Mouse (Mus musculus) MEL (cell line): ENCODE measurements at regions not wholly inside any gene's neighbourhood (a gene's known extent, or its start where the extent isn't known, plus 50 kb on each side); places are given as distances from the start of the nearest gene placed in this dataset.

ENCODE experiments used
- DNase-seq: peaks from one replicate; pipeline ENCODE4 v3.0.0; 2011; ENCODE audit warnings: low read depth, low spot score
- H3K27ac ChIP-seq: 2 replicates; pipeline ENCODE4 v1.5.1; 2012; ENCODE audit warnings: low read depth, mild to moderate bottlenecking, control low read depth, low read length, moderate library complexity; ENCODE audit not compliant: control insufficient read depth
- H3K27me3 ChIP-seq, 2 experiments: fragments of 150-350 bp in 1 of 2; sonication (generic) in 1 of 2; 2 replicates each; pipeline ENCODE4 v1.6.1; 2012; ENCODE audit warnings: low read length in 2 of 2, mild to moderate bottlenecking in 2 of 2, improper control_type of control experiment in 1 of 2, moderate library complexity in 1 of 2; ENCODE audit not compliant: insufficient read depth in 2 of 2, control insufficient read depth in 1 of 2
- H3K36me3 ChIP-seq, 2 experiments: 2 replicates each; pipeline ENCODE4 v1.6.1; 2012 to 2014; ENCODE audit warnings: low read length in 2 of 2, improper control_type of control experiment in 1 of 2, inconsistent platforms in 1 of 2, mild to moderate bottlenecking in 1 of 2; ENCODE audit not compliant: insufficient read depth in 2 of 2, control insufficient read depth in 1 of 2
- H3K4me1 ChIP-seq, 2 experiments: fragments of 150-350 bp in 1 of 2; sonication (generic) in 1 of 2; 2 replicates each; pipeline ENCODE4 v1.6.1; 2012; ENCODE audit warnings: low read length in 2 of 2, improper control_type of control experiment in 1 of 2, mild to moderate bottlenecking in 1 of 2; ENCODE audit not compliant: insufficient read depth in 2 of 2, control insufficient read depth in 1 of 2
- H3K4me3 ChIP-seq, 2 experiments: fragments of 150-350 bp in 1 of 2; sonication (generic) in 1 of 2; 2 replicates each; pipeline ENCODE4 v1.5.1; 2012; ENCODE audit warnings: low read depth in 2 of 2, low read length in 2 of 2, mild to moderate bottlenecking in 2 of 2, moderate library complexity in 2 of 2, control low read depth in 1 of 2, improper control_type of control experiment in 1 of 2; ENCODE audit not compliant: control insufficient read depth in 1 of 2, insufficient read depth in 1 of 2
- H3K79me2 ChIP-seq: 2 replicates; pipeline ENCODE4 v1.6.1; 2012; ENCODE audit warnings: mild to moderate bottlenecking, low read length, moderate library complexity; ENCODE audit not compliant: control insufficient read depth, poor library complexity, insufficient read depth
- H3K9ac ChIP-seq: 2 replicates; pipeline ENCODE4 v1.6.1; 2012; ENCODE audit warnings: low read depth, mild to moderate bottlenecking, control low read depth, low read length, moderate library complexity; ENCODE audit not compliant: control insufficient read depth, poor library complexity, severe bottlenecking
- H3K9me3 ChIP-seq: fragments of 150-350 bp; sonication (generic); replicated peaks from 2 replicates; pipeline ENCODE4 v1.6.1; 2012; ENCODE audit warnings: mild to moderate bottlenecking, low read length, improper control_type of control experiment, moderate library complexity; ENCODE audit not compliant: insufficient read depth
- BHLHE40 ChIP-seq: IDR thresholded peaks from 2 replicates; pipeline ENCODE4 v1.6.1; 2012; ENCODE audit warnings: low read depth, mild to moderate bottlenecking, inconsistent platforms, low read length, improper control_type of control experiment, borderline replicate concordance
- CHD1 ChIP-seq: IDR thresholded peaks from 2 replicates; pipeline ENCODE4 v1.6.1; 2012; ENCODE audit warnings: low read depth, mild to moderate bottlenecking, inconsistent platforms, low read length, improper control_type of control experiment
- CHD2 ChIP-seq: IDR thresholded peaks from 2 replicates; pipeline ENCODE4 v1.6.1; 2011; ENCODE audit warnings: low read length, improper control_type of control experiment
- ELF1 ChIP-seq: IDR thresholded peaks from 2 replicates; pipeline ENCODE4 v1.6.1; 2014; ENCODE audit warnings: low read depth, mild to moderate bottlenecking, inconsistent platforms, low read length, improper control_type of control experiment, moderate library complexity
- EP300 ChIP-seq, 2 experiments: IDR thresholded peaks; 2 replicates each; pipeline ENCODE4 v1.6.1; 2011; ENCODE audit warnings: improper control_type of control experiment in 2 of 2, low read length in 2 of 2, low read depth in 1 of 2, mild to moderate bottlenecking in 1 of 2
- GABPA ChIP-seq: IDR thresholded peaks from 2 replicates; pipeline ENCODE4 v1.6.1; 2012; ENCODE audit warnings: low read depth, mild to moderate bottlenecking, inconsistent platforms, low read length, improper control_type of control experiment, moderate library complexity
- HCFC1 ChIP-seq: IDR thresholded peaks from 2 replicates; pipeline ENCODE4 v1.6.1; 2012; ENCODE audit warnings: low read depth, mild to moderate bottlenecking, inconsistent platforms, low read length, improper control_type of control experiment, moderate library complexity
- MEF2A ChIP-seq: IDR thresholded peaks from 2 replicates; pipeline ENCODE4 v1.6.1; 2014; ENCODE audit warnings: low read depth, mild to moderate bottlenecking, inconsistent platforms, low read length, improper control_type of control experiment; ENCODE audit not compliant: poor library complexity, insufficient replicate concordance, severe bottlenecking; ENCODE audit errors: extremely low read depth
- MYB ChIP-seq: IDR thresholded peaks from 2 replicates; pipeline ENCODE4 v1.6.1; 2011; ENCODE audit warnings: mild to moderate bottlenecking, low read depth, low read length, improper control_type of control experiment
- MYC ChIP-seq: IDR thresholded peaks from 2 replicates; pipeline ENCODE4 v1.6.1; 2011; ENCODE audit warnings: low read depth, mild to moderate bottlenecking, low read length, improper control_type of control experiment, moderate library complexity
- NELFE ChIP-seq: IDR thresholded peaks from 2 replicates; pipeline ENCODE4 v1.6.1; 2011; ENCODE audit warnings: low read depth, low read length, improper control_type of control experiment
- NRF1 ChIP-seq: IDR thresholded peaks from 2 replicates; pipeline ENCODE4 v1.6.1; 2014; ENCODE audit warnings: low read depth, mild to moderate bottlenecking, inconsistent platforms, low read length, improper control_type of control experiment, moderate library complexity; ENCODE audit not compliant: poor library complexity, insufficient read depth, severe bottlenecking
- RAD21 ChIP-seq: IDR thresholded peaks from 2 replicates; pipeline ENCODE4 v1.6.1; 2011; ENCODE audit warnings: mild to moderate bottlenecking, low read depth, low read length, improper control_type of control experiment
- SIN3A ChIP-seq: IDR thresholded peaks from 2 replicates; pipeline ENCODE4 v1.6.1; 2012; ENCODE audit warnings: low read length, improper control_type of control experiment, inconsistent platforms
- TAL1 ChIP-seq: IDR thresholded peaks from 2 replicates; pipeline ENCODE4 v1.6.1; 2012; ENCODE audit warnings: mild to moderate bottlenecking, inconsistent platforms, low read length, moderate library complexity, mixed read lengths
- TCF12 ChIP-seq: IDR thresholded peaks from 2 replicates; pipeline ENCODE4 v1.6.1; 2014; ENCODE audit warnings: low read depth, mild to moderate bottlenecking, inconsistent platforms, low read length, improper control_type of control experiment, moderate library complexity
- UBTF ChIP-seq: IDR thresholded peaks from 2 replicates; pipeline ENCODE4 v1.6.1; 2012; ENCODE audit warnings: low read depth, mild to moderate bottlenecking, inconsistent platforms, low read length, improper control_type of control experiment, moderate library complexity, borderline replicate concordance; ENCODE audit not compliant: insufficient read depth
- USF2 ChIP-seq, 2 experiments: IDR thresholded peaks; 2 replicates each; pipeline ENCODE4 v1.6.1; 2011 to 2012; ENCODE audit warnings: improper control_type of control experiment in 2 of 2, low read length in 2 of 2, borderline replicate concordance in 1 of 2, inconsistent platforms in 1 of 2, low read depth in 1 of 2, mild to moderate bottlenecking in 1 of 2; ENCODE audit not compliant: insufficient read depth in 1 of 2
- ZC3H11A ChIP-seq: IDR thresholded peaks from 2 replicates; pipeline ENCODE4 v1.6.1; 2012; ENCODE audit warnings: low read depth, mild to moderate bottlenecking, inconsistent platforms, low read length, improper control_type of control experiment

DNA sequence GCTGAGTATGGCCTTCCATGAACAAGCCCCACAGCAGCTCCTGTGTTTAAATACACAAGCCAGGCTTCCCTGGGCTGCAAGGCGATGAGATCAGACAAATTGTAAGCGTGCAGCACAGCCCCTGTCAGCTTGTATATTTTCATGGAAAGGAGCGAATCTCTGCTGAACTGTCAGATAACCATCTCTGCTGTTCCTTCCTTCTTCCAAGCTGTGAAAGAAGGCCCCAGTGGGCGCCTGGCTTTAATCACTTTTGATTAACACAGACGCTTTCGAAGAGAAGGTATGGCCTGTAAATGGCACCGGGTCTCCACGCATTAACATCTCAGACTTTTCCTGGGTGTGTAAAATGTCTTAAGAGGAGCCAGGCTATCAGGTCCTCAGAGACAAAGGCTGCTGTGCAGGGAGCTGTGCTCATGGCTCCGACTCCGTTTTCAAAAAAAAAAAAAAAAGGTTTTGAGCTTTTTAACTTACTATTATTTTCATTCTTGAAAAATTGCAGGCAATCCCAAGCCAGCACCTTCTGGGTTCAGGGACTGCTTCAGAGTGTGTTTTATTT lies 131.9 kb upstream of the Tmem72 start:
- Histone ChIP-seq H3K9ac (no peak overlapping the region), H3K27ac (no peak overlapping the region), H3K27me3 (no peaks in the 10 kb centered on the region), H3K9me3 (no peaks in the 10 kb centered on the region)
- no peak for TF ChIP-seq TAL1
- TF ChIP-seq, all 39 proteins: peak for 0
- Histone ChIP-seq H3K36me3 (no peaks in the 10 kb centered on the region), H3K4me1 (no peaks in the 10 kb centered on the region), H3K4me3 (no peak overlapping the region), H3K79me2 (no peaks in the 10 kb centered on the region)
- no peak for DNase-seq

- DNase-seq, result no peak
- H3K9ac ChIP-seq, result no peak overlapping the region
- H3K79me2 ChIP-seq, result no peaks in the 10 kb centered on the region
- H3K4me3 ChIP-seq, result no peak overlapping the region
- no peaks in the 10 kb centered on the region for H3K4me1 ChIP-seq
- no peaks in the 10 kb centered on the region for H3K36me3 ChIP-seq
- H3K27ac ChIP-seq, result no peak overlapping the region
- TF ChIP-seq TAL1 (no peak), EP300 (IDR thresholded peaks at IDR 0.05; ENCODE audit: low read depth in 1 of 2, low read length in 2 of 2) (no peak), CHD1 (no peak), BHLHE40 (no peak), CHD2 (no peak), NRF1 (no peak), ELF1 (no peak), MYB (no peak), SIN3A (no peak), GABPA (no peak), NELFE (no peak), USF2 (IDR thresholded peaks at IDR 0.05; ENCODE audit: borderline replicate concordance in 1 of 2, insufficient read depth in 1 of 2, low read depth in 1 of 2, low read length in 2 of 2) (no peak), RAD21 (no peak), MYC (no peak), UBTF (no peak), HCFC1 (no peak), ZC3H11A (no peak), MEF2A (no peak), TCF12 (no peak)
- no peaks in the 10 kb centered on the region for H3K27me3 ChIP-seq
- no peaks in the 10 kb centered on the region for H3K9me3 ChIP-seq
Observed at GRCm38 (mm10) chr6:116854029-116854428, 137.3 kb upstream of the Tmem72 start.
